Mouse (Mus musculus): ENCODE data around the gene Tspo2.
A peak's percentile ranks its signal among the peaks of the same experiment; 100 is the strongest.
"Not testable (repeated sequence)": the region's sequence is repeated elsewhere in the genome, so short reads cannot be mapped to it uniquely, and the experiment has no call there.

Gene Tspo2

DNA sequence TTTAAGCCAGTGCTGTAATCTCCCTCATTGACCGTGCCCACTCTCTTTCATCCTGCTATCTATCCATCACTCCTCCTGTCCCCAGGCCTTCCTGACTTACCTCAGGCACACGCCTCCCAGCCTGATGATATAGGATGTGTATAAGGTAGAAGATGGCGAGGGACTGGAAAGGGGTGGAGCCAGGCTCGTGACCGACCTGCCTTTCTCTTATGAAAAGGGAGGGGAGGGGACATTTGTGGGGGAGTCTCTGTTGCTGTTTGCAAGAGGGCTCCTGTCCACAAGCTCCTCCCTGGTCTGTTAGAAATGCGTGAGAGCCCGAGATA lies at the start of gene Tspo2:
TSS of gene Tspo2 (minus strand) at position 170 of the 323 bp plus-strand sequence.
- no peak for DNase-seq (ENCODE audit: low read depth, low spot score)

DNA sequence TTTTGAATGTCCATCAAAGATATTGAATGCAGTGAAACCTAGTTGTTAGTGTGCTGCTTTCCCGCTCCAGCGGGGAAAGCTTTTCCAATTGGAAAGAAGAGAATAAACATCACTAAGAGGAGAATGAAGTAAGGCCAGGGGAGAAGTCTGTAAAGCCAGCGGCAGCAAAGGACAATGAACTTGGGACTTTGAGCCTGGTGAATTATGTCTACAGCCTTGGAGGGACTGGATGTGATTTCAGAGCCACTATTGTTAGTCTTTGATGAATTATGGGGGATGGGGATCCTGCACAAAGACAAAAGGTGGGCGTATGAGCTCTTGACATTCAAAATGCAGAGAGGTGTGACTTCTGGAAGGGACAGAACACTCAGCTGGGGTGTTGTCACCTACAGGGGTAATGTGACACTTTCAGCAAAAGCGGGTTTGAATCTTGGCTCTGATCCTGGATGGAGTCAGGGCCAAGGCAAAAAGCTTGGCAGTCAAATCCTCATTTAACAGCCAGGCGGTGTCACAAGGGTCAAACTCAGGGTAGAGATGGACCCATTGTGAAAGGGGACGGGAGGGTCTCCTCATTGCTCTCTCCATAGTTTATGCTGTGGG lies 49.6 kb upstream of the Tspo2 start:
- no peak for DNase-seq (ENCODE audit: low read depth, low spot score)

DNA sequence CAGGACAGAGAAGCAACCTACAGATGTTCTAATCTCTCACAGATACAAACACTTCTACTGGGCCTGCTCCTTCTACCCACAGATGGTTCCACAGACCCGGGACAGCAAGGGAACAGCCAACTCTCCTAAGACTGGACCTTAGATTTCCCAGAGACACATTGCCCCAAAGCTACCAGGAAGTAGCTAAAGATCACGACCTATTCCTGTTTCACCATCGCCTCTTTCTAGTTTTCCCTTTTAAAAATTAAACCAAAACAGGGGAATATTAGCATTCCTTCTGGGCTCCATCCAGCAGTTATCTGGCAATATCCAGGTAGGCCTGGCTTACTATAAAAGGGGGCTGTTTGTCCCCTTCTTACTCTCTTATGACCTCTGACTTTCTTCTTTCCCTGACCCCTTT lies 46.7 kb upstream of the Tspo2 start:
- no peak for DNase-seq (ENCODE audit: low read depth, low spot score)

DNA sequence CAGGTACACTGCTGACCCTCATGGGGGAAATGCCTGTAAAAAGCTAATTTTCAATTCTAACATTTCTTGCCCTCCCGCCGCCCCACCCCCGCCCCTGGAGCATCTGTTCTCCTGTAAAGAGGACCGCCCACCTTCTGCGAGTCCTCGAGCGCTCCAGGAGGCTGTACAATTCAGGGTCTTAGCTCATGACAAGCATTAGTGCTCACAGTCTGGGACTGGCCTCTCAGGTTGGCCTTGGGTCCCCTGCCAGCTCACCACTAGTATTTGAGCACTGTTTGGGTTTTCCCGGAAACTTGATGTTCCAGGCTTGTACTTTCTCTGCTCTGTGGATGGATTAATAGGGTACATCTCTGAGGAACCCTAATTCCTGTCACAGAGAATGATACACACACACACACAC lies 42.7 kb upstream of the Tspo2 start:
- DNase-seq (ENCODE audit: low read depth, low spot score): no peak

GRCm38 (mm10) chr17:48493582-48493981 lies 42.3 kb upstream of the Tspo2 start:
- DNase-seq (ENCODE audit: low read depth, low spot score): no peak

DNA sequence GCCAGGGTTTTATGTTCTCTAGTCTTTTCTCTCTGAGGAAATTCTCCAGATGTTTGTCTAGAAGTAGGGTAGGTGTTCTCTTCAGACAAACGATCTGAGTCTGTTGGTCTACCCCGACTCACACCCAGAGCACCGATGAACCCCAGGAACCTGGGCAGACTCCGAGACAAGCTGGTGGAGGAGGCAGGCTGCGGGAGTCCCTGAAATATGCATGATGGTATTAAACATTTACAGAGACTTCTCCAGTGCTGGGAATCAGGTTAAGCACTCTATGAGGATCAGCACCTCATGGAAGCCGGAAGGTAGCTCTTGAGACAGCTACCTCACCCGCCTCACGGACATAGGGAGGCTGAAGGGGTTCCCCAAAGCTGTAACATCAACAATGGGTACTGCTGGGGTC lies 41.3 kb upstream of the Tspo2 start:
- DNase-seq (ENCODE audit: low read depth, low spot score): no peak

DNA sequence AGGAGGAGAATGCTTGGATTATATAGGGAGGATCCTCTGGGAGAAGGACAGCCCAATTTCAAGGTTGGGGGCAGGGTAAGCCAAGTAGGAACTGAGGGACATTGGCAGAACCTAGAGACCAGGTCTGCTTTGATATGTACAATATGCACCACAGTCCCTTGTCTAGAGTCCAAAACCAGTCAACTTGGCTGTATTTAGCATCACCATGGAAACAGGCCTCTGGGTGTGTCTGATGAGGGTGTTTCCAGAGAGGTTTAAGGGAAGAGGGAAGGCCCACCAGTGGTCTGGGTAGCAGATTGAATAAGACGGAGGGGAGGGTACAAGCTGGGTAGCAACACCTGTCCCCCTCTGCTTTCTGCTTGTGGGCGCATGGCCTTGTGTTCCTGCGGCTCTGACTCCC lies 38.1 kb upstream of the Tspo2 start:
- DNase-seq (ENCODE audit: low read depth, low spot score): no peak

DNA sequence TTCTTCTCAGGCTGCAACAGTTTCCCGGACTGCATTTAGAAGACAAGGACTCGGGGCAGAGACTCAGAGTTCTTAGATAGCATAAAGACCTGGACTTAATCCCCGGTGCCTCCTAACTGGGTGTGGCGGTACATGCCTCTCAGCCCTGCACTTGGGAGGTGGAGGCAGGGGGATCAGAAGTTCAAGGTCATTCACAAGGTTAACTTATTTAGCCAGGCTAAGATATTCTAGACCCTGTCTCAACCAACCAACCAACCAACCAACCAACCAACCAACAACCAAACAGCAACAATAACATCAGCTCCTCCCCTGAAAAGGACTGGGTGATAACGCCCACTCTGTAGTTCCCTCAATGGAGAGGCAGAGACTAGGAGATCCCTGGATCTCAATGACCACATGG lies 32.9 kb upstream of the Tspo2 start:
- DNase-seq (ENCODE audit: low read depth, low spot score): no peak

GRCm38 (mm10) chr17:48483764-48484163 lies 32.4 kb upstream of the Tspo2 start:
- no peak for DNase-seq (ENCODE audit: low read depth, low spot score)

GRCm38 (mm10) chr17:48479952-48480351 lies 28.6 kb upstream of the Tspo2 start:
- no peak for DNase-seq (ENCODE audit: low read depth, low spot score)

GRCm38 (mm10) chr17:48475444-48475843 lies 24.1 kb upstream of the Tspo2 start:
- DNase-seq (ENCODE audit: low read depth, low spot score): no peak

- DNase-seq (ENCODE audit: low read depth, low spot score): not testable (repeated sequence)
These were observed 23.0 kb upstream of the Tspo2 start for GRCm38 (mm10) chr17:48474282-48474681.

GRCm38 (mm10) chr17:48467395-48468231 lies 16.3 kb upstream of the Tspo2 start:
- peak; percentile 26 for DNase-seq (ENCODE audit: low read depth, low spot score)

DNA sequence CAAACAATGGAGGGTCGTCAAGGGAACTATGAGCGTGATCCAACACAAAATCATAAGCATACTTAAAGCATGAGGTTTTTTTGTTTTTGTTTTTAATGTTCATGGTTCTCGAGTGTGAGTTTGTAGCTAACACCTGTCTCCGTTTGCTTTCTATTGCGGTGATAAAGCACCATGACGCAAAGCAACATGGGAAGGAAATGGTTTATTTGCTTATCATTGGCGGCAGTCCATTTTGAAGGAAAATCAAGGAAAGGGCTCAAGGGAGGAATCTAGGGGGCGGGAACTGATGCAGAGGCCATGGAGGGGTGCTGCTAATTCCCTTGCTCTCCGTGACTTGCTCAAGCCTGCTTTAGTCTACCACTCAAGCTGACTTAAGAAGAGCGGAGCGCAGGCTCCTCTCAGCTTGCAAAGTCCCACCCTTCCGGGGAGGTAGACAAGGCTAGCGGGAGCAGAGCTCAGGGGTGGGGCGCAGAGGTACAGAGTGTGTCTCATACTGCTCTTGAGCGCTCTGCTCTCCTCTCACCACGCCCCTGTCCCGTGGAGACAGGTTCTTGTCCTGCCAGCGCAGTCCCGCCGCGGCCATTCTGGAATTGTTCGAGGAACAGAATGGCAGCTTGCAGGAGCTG lies 15.6 kb upstream of the Tspo2 start:
- DNase-seq (ENCODE audit: low read depth, low spot score): no peak

GRCm38 (mm10) chr17:48463391-48463790 lies 12.1 kb upstream of the Tspo2 start:
- no peak for DNase-seq (ENCODE audit: low read depth, low spot score)

DNA sequence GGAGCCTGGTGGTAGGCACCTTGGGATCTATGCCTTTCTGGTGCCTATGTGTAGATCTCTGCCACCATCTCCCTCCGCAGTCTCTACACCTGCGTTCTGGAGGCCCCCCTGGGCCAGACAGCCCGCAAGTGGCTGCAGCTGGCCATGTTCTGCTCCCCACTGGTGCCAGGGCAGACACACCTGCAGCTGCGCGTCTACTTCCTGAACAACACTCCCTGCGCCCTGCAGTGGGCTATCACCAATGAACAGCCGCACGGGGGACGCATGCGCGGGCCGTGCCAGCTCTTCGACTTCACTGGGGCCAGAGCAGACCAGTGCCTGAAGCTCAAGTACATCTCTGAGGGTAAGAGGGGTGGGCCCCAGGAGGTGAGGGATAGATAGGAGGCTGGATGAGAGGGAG lies 10.8 kb upstream of the Tspo2 start:
- DNase-seq (ENCODE audit: low read depth, low spot score): no peak

GRCm38 (mm10) chr17:48457971-48458653 lies 6.8 kb upstream of the Tspo2 start:
- DNase-seq (ENCODE audit: low read depth, low spot score): no peak

DNA sequence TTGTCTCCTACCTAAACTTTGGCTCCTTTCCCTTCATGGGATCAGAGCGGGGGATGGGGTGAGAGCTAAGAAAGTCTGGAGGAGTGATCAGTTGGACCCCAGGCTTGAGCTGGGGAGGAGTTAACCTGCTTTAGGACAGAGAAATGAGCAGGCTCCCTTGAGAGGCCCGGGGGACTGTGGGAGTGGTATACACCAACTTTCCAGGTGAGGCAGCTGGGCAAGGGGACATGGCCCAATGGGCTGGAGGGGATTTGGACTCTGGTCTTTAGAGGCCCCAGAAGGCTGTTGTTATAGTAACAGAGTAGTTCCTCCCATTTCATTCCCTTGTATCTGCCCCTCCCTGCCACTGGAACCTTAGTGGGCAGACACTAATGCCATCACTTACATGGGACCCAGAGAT lies 4.6 kb upstream of the Tspo2 start:
- no peak for DNase-seq (ENCODE audit: low read depth, low spot score)

GRCm38 (mm10) chr17:48454688-48455087 lies 3.4 kb upstream of the Tspo2 start, which contains the start of gene Unc5cl:
Unc5cl (plus strand) TSS chr17:48454901.
- DNase-seq (ENCODE audit: low read depth, low spot score): no peak

DNA sequence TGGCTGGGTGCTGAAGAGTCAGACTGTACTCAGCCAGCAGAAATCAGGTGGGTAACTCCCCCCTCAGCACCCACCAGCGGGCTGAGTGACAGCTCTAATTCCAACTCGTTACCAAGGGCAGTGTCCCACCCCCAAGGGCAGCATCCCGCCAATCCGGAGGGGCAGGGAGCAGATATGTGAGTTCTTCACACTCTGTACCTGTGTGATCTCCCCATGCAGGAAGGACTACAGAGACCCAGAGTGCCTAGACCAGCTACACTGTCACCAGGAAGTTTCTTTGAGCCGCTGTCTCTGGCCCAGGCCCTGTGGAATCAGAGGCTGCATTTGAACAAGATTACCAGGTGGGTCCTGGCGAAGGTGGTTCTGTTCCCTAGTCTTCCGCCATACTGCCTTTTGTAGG lies 2.9 kb upstream of the Tspo2 start:
- no peak for DNase-seq (ENCODE audit: low read depth, low spot score)

DNA sequence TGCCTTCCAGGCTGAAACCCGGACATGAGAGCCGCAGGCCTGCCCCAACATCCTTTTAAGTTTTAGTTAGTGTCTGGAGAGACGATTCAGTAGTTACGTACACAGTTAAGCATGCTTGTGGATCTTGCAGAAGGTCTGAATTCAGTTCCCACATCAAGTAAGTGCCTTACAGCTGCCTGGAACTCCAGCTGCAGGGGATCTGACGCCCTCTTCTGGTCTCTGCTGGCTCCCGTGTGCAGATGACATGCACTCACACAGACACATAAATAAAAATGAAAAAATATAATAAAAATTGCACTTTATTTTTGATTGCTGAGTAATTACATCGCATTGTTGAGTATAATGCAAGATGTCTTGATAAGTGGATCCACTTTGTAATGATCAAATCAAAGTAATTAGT lies 2.2 kb upstream of the Tspo2 start:
- DNase-seq (ENCODE audit: low read depth, low spot score): no peak

DNA sequence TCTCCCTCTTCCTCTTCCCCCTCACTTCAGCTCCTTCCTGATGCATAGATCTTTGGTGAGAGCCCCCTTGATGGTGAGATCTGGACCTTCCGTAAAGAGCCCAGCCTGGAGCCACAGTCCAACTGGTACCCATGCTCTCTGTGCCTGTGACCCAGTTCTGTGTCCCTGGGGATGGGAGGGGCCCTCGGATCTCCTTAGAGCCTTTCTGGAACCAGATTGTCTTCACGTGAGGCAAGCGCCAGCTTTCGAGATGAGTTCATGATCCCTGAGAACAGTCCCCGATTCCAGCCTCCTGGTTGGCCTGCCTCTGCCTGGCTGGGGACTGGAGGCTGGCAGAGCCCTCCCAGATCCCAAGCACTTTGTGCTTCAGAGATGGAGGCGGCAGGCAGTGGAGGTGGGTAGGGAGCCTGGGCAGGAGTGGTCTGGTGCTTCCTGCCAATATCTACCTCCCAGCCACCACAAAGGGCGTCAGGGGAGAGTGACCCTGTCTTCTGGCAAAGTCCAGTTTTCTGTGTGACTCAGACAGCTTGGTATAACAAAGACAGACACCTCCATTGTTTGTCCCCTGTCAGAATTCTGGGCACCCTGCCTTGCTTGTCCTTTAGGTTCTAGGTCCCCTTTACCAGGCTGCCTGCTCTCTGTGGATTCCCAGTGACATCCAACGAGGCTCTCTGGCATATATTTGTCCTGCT lies 577 bp upstream of the Tspo2 start:
- DNase-seq (ENCODE audit: low read depth, low spot score): no peak
